Mouse (Mus musculus): ENCODE data around the gene Traf4. TPM values are rescaled to one million over a fixed set of nuclear protein-coding genes. Genes with fewer than 3 reads are reported as not detected.

Traf4 gene
- polyA plus RNA-seq, 1 experiment from 2014 or later, result 45.4 TPM

Small RNA genes lying within 50 kb of the gene (microRNA-seq; reads per million reads assigned to microRNA genes)
- gene Mir7653, result not detected

Other genes with a start within 250 kb of the Traf4 start
- gene Sez6, start 234.8 kb downstream of the Traf4 start, polyA plus RNA-seq (2016; fragmentation: Nextera tagmentation; extraction: Ambion mirVana), result 0.05 TPM in 1 of 2 replicates, not detected in the other
- gene Phf12, start 182.8 kb downstream of the Traf4 start, polyA plus RNA-seq (2016; fragmentation: Nextera tagmentation; extraction: Ambion mirVana), result 13.6 and 13.8 TPM in 2 replicates
- gene Dhrs13, start 133.3 kb downstream of the Traf4 start, polyA plus RNA-seq (2016; fragmentation: Nextera tagmentation; extraction: Ambion mirVana), result 25.4 and 26.4 TPM in 2 replicates
- 31.7 and 32.0 TPM in 2 replicates for gene Flot2, start 127.7 kb downstream of the Traf4 start, polyA plus RNA-seq (2016; fragmentation: Nextera tagmentation; extraction: Ambion mirVana)
- 23.2 and 25.5 TPM in 2 replicates for gene Eral1, start 85.2 kb downstream of the Traf4 start, polyA plus RNA-seq (2016; fragmentation: Nextera tagmentation; extraction: Ambion mirVana)
- 6.0 and 6.7 TPM in 2 replicates for gene Fam222b, start 70.9 kb downstream of the Traf4 start, polyA plus RNA-seq (2016; fragmentation: Nextera tagmentation; extraction: Ambion mirVana)
- gene Nek8, start 11.1 kb upstream of the Traf4 start, polyA plus RNA-seq (2016; fragmentation: Nextera tagmentation; extraction: Ambion mirVana), result 12.2 and 13.7 TPM in 2 replicates
- gene Tlcd1, start 11.1 kb upstream of the Traf4 start, polyA plus RNA-seq (2016; fragmentation: Nextera tagmentation; extraction: Ambion mirVana), result 62.6 and 67.1 TPM in 2 replicates
- gene Rpl23a, start 18.0 kb upstream of the Traf4 start, polyA plus RNA-seq (2016; fragmentation: Nextera tagmentation; extraction: Ambion mirVana), result 1,112 and 1,156 TPM in 2 replicates
- 20.3 and 24.0 TPM in 2 replicates for gene Rab34, start 22.8 kb upstream of the Traf4 start, polyA plus RNA-seq (2016; fragmentation: Nextera tagmentation; extraction: Ambion mirVana)
- gene Proca1, start 27.8 kb upstream of the Traf4 start, polyA plus RNA-seq (2016; fragmentation: Nextera tagmentation; extraction: Ambion mirVana), result 0.31 and 0.63 TPM in 2 replicates
- 29.7 and 30.7 TPM in 2 replicates for gene Sdf2, start 80.2 kb upstream of the Traf4 start, polyA plus RNA-seq (2016; fragmentation: Nextera tagmentation; extraction: Ambion mirVana)
- gene Supt6, start 80.4 kb upstream of the Traf4 start, polyA plus RNA-seq (2016; fragmentation: Nextera tagmentation; extraction: Ambion mirVana), result 20.2 and 20.3 TPM in 2 replicates
- gene 2610507B11Rik, start 96.2 kb upstream of the Traf4 start, polyA plus RNA-seq (2016; fragmentation: Nextera tagmentation; extraction: Ambion mirVana), result 52.1 and 53.8 TPM in 2 replicates
- gene BC030499, start 125.3 kb upstream of the Traf4 start, polyA plus RNA-seq (2016; fragmentation: Nextera tagmentation; extraction: Ambion mirVana), result 0.22 and 0.23 TPM in 2 replicates
- gene Spag5, start 135.9 kb upstream of the Traf4 start, polyA plus RNA-seq (2016; fragmentation: Nextera tagmentation; extraction: Ambion mirVana), result 38.6 and 40.0 TPM in 2 replicates
- 4.7 and 5.1 TPM in 2 replicates for gene Aldoc, start 157.4 kb upstream of the Traf4 start, polyA plus RNA-seq (2016; fragmentation: Nextera tagmentation; extraction: Ambion mirVana)
- gene Pigs, start 162.8 kb upstream of the Traf4 start, polyA plus RNA-seq (2016; fragmentation: Nextera tagmentation; extraction: Ambion mirVana), result 40.8 and 42.6 TPM in 2 replicates
- gene Unc119, start 177.9 kb upstream of the Traf4 start, polyA plus RNA-seq (2016; fragmentation: Nextera tagmentation; extraction: Ambion mirVana), result 46.5 and 50.4 TPM in 2 replicates
- not detected in 2 replicates for gene Foxn1, start 221.0 kb upstream of the Traf4 start, polyA plus RNA-seq (2016; fragmentation: Nextera tagmentation; extraction: Ambion mirVana)